Mouse (Mus musculus) brain, embryonic 18.5 days (tissue): ENCODE measurements around the gene Gpr26.

Experiments used
- DNase-seq: peaks from one replicate; pipeline ENCODE4 v3.0.0-alpha.2; 2012; ENCODE audit warnings: low read depth, low spot score

Gpr26 gene

DNA sequence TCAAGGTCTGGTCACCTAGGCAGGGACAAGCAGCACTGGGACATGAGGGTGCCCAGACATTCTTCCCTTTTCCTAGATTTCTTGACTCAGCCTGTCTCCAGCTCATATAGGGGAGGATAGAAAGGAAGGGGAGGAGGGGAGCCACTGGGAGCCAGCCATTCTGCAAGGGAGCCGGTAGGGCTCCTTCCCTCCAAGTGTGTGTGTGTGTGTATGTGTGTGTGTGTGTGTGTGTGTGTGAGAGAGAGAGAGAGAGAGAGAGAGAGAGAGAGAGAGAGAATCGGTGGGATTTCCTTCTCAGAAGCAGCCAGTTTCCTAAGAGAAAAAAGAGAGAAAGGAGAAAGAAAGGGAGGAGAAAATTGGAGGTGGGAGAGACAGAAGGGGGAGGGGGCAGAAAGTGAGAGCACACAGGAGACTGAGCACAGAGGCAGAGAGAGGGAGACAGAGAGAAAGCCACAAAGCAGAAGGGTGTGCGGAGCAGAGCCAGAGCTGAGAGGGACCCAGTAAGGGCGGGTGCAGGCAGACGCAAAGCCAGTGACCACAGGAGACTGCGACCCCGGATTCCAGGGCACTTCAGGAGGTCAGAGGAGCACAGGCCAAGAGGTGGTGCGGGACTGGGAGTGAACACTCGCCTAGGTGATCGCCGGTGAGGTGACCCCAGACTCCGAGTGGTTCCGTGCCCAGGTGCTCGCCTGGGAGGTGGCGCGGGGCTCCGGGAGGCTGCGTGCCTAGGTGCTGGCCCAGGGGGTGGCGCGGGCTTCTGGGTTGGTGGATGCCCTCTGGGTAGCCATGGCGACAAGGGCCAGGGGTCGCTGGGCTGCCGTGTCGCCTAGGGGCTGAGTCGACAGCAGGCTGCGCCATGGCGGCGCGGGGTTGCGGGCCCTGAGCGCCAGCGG lies at the start of gene Gpr26:
Gpr26 (plus strand) TSS at position 438 of the 893 bp plus-strand sequence.
- DNase-seq: peak; percentile 52

DNA sequence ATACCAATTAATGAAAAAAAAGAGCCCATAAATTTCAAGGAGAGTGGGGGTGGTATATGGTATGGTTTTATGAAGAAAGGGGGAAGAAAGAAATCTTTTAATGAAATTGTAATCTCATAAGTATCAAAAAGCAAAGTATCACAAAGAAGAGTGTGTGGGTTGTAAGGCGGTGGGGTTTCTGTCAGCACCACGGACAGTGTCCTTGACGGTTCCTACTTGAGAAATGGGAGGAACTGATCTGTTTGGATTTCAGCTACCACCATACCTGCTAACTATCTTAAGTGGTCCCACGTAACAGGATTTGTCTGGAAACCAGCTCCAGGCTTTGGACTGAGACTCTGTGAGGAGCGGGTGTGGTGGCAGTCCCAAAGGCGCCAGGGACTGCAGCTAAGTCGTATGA lies 48.9 kb upstream of the Gpr26 start:
- DNase-seq: no peak

DNA sequence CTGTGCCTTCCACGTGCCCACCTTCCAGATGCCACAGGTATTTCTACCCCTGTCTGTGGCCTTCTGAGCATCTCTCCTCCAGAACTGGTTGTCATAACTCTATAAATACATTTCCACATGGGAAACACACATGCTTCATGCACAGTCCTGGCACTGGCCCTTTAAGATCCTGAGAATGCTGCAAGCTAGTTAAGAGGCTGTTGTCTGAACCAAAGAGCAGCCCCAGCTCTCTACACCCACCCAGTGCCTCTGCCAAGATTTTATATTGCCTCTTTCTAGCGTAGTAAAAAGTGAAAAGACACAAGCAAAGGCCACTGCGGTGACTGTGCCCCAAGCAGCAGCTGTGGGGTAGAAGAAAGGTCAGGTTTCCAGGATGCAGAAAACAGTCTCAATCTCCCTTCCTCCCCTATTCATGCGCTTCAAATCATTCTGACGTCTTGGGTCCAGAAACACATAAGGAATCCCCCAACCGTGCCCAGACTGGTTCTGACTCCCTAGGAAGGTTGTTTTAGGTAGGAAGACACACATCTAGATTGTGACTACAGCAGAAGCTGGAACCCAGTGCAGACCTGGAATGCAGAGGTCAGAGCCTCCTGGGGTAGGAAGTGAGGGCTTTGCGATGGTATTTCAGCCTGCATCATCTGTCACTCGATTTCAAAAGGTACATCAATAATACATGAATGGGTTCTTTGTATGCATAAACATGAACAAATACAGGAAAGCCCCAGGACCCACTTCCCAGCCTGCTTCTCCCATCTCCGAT lies 38.8 kb upstream of the Gpr26 start:
- no peak for DNase-seq

DNA sequence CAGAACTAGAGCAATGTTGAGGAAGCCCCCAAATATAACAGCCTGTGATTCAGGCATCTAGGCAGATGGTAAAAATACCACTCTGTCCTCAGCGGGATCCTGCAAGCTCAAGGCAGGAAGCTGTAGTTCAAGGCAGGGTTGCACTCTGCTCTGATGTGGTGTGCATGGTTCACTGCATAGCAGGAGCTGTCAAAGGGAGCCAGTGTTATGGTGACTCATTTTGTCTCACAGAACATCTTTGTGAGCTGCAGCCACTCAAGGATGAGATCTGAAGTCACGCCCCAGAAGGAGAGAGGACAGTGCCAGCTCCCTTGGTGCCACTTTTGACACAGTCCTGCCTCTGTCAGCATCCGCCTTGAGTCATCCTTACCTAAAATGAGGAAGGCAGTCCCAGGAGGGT lies 28.6 kb upstream of the Gpr26 start:
- no peak for DNase-seq

DNA sequence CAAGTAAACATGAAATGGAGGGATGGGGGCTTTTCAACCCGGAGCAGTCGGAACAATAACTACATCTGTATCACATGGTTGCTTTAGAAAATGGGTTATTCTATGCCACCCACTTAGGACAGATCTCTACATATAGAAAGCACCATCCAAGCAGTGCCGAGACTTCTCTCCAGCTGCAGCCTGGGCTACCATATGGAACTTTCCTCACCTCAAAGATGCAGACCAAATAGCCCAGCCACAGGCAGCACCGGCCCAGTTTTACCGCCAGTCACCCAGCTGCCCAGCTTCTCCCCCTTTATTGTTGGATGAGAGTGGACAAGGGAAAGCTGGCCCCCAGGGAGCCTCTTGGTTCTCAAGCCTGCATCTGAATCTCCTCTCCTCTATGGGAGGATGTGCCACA lies 15.1 kb upstream of the Gpr26 start:
- DNase-seq: no peak

DNA sequence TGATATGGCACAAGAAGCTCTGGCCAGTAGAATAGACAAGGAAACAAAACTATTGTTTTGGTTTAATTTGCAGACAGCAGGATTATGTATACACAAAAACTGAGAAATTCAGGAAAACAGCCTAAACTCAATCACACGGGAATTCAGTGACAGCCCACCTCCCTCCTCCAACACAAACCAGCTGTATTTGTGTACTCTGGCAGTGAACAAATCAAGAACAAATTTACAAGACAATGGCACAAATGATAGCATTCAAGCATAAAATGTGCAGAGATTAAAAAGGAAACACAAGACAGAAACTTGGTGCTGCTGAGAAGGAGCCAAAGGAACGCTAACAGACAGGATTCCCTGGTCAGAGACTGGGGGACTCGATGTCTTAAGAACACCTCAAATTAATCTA lies 12.9 kb upstream of the Gpr26 start:
- DNase-seq: no peak

DNA sequence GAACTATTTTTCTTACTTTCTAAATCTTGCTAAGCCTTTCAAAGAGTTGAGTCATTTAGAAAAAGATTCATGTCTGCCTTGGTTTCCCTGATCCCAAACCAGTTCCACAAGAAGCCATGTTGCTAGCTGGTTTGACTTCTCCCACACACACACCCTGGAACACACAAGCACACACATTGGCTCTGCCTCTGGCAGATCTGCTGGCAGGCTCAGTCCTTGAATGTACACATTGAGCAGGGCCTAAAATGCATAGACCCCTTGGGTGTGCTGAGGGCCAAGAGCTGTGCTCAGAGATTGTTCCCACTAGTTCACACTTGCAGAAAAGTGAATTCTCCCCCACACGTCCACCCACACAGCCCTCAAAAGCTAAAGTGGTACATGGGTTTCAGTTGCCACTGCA lies 7.6 kb upstream of the Gpr26 start:
- DNase-seq: no peak

DNA sequence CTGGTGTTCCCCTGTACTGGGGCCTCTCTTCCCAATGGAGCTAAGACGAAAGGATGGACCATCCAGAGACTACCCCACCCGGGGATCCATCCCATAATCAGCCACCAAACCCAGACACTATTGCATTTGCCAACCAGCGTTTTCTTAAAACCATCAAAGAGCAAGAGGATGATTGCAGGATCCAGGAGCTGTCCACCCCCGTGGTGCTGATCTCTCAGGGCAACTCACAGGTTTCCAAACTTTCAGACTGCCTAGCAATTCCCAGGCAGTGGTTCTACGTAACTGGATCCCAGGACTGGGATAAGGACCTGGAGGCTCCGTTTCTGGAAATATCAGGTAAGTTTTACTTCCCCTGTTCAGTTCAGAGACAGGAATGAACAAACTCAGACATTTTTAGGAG lies 5.7 kb upstream of the Gpr26 start:
- DNase-seq: no peak

DNA sequence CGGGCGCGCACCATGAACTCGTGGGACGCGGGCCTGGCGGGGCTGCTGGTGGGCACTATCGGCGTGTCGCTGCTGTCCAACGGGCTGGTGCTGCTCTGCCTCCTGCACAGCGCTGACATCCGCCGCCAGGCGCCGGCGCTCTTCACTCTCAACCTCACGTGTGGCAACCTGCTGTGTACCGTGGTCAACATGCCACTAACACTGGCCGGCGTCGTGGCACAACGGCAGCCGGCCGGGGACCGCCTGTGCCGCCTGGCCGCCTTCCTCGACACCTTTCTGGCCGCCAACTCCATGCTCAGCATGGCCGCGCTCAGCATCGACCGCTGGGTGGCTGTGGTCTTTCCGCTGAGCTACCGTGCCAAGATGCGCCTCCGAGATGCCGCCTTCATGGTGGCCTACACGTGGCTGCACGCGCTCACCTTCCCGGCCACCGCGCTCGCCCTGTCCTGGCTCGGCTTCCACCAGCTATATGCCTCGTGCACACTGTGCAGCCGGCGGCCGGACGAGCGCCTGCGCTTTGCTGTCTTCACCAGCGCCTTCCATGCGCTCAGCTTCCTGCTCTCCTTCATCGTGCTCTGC lies 745 bp downstream of the Gpr26 start:
- no peak for DNase-seq

DNA sequence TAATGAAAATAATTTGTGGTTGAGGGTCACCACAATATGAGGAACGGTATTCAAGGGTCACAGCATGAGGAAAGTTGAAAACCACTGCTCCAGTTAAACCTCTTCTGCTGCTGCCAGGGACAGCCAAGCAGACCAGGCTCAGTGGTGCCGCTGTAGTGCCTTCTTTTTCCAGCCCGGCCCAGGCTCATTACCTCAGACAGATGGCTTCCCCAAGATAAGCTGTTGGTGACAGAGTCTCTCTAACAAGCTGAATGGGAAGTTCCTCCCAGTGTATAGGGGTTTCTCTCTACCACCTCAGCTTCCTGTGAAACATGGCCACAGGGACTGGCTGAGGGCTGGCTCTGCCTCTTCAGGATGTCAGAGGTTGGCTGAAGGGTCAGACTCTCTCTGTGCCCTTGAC lies 4.0 kb downstream of the Gpr26 start:
- no peak for DNase-seq

DNA sequence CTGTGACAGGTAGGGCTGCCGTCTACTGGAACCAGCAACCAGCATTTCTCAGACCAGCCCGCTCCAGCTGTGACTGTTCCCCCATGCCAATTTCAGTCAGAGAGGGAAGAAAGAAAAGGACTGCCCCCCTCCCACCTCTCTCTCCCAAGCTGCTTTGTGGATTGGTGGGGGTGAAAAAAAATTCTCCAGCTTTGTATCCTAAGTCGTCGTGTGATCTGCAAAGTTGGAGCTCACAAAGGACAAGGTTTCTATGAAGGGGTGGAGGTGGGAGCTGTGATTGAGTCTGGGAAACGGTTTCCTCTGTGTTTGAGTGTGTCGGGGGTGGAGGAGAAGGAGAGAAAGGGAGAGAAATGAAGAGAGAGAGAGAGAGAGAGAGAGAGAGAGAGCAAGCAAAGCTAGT lies 9.6 kb downstream of the Gpr26 start:
- no peak for DNase-seq

DNA sequence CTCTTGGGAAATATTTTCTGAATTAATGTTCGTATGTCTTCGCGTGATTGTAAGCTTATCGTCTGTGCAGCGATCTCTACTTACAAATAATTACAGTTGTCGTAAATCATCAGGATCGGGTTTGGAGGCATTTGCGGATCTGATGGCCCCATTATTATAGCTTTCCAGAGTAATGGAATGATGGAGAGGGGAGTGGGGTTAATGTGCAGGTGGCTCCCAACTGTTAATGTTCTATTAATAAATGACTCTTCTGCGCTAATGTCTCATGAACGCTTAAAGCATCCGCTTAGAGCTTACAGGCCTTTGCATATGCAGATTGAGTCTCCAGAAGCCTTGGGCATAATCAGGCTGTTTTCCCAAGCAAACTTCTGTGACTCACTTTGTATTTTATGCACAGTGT lies 12.3 kb downstream of the Gpr26 start:
- DNase-seq: no peak

DNA sequence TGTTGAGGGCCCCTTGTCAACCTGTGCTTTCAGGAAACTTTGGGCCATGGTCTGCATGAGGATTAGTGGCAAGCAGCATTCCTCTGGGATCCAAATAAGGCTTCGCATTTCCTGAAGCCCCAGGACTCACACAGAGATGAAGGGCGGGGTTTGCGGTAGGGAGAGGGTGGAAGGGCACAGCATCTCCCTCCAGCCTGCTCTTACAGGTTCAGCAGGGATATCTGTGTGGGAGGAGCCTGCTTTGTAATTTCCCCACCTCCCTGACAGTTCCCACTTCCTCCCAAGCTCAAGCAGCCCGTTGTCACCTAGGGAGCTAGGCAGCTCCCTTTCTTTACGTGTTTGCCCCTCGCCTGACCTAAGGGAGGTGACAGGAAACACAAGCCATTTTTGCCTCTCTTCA lies 22.8 kb downstream of the Gpr26 start:
- DNase-seq: no peak

DNA sequence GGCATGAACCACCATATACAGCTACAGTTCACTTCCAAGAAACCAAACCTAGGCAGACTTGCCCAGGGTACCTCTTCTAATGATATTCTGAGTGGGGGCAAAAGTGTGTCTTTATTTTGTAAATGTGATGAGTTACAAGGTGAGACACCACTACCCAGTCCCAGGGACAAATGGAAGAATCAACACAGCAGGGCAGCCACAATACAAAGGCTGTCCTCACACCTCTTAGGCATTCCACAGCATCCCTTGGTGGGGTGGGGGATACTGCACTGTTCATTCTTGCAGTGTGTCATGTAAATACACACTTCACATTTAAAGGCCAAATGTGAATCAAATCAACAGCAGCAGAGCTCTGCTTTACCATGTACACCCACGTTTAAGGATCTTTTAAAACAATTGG lies 26.0 kb downstream of the Gpr26 start:
- no peak for DNase-seq

DNA sequence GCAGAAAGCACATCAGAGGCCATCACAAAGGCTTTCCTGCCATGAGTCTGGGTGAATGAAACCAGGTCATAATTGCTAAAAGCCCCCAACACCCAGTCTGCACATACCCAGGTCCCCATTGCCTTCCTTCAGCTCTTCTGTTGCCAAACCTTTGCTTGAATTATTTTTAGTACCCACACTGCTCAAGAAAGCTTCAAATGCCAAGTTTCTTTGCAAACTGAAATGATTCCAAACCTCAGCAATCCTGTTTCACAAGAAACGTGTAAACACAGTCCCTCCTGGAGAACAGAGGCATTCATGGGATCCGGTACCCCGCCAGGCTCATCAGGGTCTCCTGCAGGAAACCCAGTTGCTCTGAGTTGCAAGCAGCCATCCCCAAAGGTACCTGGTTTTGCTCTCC lies 26.6 kb downstream of the Gpr26 start:
- no peak for DNase-seq

DNA sequence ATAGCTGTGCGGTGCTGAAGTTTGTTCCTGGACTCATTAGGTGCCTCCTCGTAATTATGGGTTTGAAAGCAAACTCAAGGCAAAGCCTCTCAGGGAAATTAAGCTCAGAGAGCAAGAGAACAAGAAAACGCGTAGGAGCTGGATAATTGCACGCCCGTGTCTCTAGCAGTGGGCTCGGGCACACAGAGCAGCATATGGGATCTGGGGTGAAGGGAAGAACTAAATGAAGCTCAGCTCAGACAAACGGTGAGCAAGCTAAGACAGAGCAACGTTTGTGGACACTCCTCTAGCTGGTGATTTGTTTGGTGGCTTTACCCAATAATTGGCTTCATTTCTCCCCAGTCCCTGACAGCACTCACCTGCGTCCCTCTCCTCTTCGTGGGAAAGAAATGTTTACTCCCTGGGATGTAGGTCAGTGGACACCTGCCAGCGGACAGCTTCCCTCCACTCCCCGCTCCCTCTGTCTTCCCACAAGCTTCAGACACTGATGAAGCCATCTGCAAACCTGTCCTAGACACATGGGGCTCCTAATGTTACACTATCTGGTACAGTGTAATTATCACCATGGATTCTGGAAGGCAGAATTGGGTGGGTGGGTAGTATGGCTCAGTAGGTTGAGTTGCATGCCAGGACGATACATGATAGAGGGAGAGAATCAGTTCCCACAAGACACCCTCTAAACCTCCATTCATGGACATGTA lies 39.9 kb downstream of the Gpr26 start:
- DNase-seq: no peak

DNA sequence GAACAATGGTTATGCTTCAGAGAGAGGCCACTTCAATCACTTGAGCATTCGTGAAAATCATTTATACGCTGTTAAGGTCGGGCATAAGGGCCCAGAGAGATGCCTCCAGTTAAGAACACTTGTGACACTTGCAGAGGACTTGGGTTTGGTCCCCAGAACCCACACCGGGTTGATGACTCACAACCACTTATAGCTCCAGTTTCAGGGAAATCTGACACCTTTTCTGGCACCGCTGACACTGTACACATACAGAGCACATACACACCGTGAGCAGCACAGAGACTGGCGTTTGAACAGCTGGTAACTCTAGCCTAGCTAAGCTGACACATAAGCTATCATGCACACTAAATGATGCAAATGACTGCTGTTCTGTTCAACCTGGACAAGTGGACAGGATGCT lies 42.7 kb downstream of the Gpr26 start:
- DNase-seq: no peak

DNA sequence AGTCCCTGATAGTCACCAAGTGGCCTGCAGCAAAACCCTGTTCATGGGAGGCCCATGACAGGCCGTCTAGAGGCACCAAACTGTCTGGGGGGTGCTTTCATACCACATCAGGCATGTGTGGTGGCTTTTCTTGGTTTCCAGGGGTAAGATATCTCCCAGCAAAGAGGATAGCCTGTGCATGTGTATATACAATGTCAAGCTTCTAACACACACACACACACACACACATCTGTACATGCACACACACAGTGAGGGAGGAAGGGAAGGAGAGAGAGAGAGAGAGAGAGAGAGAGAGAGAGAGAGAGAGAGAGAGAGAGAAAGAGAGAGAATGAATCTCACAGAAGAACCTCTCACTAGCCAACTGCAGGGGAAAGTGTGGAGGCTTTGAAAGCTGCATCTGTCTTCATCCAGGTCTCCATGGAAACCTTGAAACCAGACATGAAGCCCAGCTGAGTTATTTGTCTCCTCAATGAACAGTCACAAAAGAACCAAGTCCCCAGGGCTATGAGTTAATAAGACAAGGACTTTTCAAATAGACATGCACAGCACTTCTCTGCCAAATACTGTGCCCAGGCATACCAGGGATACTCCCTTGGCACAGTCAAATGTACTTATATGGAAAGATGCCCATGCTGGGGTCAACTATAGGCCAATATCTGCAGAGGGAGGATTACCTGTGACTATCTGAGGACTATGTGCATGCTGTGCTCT lies 46.9 kb downstream of the Gpr26 start:
- peak; percentile 74 for DNase-seq

DNA sequence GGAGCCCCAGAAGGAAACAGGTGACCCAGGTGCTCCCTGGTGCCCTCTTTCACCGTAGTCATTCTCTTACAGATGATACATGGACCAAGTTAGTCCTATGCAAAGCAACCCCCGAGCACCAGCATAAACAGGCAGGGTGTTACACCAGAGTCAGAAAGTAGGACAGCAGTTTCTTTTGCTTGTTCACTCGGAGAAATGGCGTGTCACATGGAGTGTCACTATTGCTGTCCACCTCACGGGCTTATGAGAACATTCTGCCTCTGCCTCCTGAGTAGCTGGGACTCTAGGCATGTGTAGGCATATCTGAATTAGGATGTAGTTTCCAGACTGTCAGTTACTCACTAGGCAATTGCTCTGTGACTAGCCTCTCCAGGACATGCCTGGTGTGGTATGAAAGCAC lies 47.7 kb downstream of the Gpr26 start:
- DNase-seq: no peak

DNA sequence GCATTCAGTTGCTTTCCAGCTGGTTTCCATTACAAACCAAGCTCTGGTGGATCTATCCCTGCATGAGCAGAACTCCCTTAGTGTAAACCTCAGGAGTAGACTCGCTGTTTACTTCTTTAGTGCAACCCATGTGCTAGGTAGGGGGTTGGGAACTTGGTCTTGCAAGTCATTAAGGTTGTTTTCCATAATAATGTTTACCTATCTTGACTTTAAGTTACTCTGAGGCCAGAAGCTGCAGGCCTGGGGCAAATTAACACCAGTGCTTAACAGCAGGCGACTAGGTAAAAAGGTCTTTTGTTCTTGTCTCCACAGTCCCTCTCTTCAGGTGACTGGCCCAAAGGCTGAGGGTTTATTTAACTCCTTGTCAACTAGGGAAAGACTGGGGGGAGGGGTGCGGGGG lies 48.9 kb downstream of the Gpr26 start:
- no peak for DNase-seq

DNA sequence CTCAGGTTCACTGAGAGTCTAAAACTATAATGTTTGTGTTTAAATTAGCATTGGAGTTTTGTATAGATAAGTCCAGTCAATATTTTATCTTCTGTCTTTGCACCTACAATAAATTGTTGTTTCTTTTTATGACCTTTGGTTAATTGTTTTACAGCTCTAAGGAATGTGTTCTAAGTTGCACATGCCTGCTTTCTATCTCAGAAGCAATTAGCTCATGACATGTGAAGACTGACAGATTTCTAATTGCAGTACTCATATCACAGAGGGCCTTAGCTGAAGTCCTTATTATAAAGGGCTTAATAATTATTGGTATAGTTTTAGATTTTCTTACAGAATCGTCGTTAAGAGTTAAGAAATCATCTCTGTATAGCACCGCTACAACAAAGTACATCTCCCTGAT lies 49.7 kb downstream of the Gpr26 start:
- no peak for DNase-seq
